Mouse (Mus musculus) ZHBTc4 (cell line): ENCODE results near the gene Elavl1.

ENCODE experiments used
- DNase-seq: peaks from one replicate; pipeline ENCODE4 v3.0.0-alpha.2; 2011; ENCODE audit warnings: low read depth, low spot score

Elavl1 gene

DNA sequence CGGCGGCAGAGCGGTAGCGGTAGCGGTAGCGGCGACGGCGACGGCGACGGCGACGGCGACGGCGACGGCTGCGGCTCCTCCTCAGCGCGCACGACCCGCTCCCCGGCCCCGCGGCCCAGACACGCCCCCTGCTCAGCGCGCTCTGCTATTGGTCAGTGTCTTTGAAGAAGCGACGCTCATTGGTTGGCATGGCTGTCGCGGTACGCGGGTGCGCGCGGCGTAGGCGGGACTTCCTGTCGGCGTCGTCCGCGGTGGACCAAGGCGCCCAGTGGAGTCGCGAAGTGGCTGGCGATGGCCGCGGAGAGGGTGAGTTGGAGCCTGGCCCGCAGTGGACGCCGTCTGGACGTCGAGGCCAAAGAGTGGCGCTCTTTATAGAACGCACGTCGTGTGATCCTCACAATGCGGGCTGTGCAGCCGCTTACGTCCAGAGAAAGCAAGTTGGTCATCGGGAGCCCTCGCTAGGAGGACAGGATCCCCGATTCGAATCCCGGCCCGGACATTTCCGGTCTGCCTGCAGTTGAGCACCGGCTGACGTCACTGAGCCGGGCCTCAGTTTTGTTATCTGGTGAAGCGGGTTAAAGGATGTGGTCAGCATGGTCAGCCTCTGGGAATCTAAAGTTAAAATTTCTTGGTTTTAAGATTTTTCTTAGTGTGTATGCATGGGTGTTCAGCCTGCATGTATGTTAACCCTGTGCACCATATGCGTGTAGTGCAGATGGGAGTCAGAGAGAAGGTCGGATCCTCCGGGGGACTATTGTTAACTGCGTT, at the start of gene Elavl1, which contains the start of gene Ccl25:
Gene Elavl1, minus strand, starts transcription at position 431 of the 768 bp plus-strand sequence.
Gene Ccl25, plus strand, starts transcription at position 228 of the 768 bp plus-strand sequence.
- DNase-seq: peak; percentile 97

DNA sequence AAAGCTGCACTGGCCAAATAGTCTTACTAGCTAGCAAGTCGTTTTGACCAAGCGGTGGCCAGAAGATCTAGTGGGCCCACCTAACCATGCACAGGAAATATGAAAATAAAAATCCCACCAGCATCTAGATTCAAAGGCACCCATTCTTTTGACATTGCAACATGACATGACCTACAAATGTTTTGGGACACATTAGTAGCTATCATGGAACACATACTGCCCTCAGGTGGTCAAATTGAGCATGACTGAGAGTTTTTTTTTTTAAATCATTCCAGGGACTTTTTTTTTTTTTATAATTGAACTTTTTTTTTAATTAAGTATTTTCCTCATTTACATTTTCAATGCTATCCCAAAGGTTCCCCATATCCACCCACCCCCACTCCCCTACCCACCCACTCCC, 47.4 kb upstream of the Elavl1 start:
- peak; percentile 35 for DNase-seq

DNA sequence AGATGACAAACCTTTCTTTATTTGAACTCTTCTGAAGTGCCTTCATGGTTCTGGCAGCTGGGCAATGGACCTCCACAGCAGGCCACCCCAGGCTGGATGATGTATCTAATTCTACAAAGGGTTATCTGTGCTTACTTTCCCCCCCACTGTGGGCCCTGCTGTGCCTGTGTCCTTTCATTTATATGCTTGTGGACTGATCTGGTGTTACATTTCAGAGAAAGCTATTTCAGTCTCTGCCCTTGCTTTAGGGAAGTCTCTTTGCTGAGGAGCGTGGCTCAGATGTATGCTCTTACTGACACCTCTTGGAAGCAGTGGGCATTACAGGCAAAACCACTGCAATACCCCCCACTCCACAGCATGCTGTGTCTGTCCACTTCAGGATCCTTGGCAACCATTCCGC, 44.9 kb upstream of the Elavl1 start:
- DNase-seq: peak; percentile 90

DNA sequence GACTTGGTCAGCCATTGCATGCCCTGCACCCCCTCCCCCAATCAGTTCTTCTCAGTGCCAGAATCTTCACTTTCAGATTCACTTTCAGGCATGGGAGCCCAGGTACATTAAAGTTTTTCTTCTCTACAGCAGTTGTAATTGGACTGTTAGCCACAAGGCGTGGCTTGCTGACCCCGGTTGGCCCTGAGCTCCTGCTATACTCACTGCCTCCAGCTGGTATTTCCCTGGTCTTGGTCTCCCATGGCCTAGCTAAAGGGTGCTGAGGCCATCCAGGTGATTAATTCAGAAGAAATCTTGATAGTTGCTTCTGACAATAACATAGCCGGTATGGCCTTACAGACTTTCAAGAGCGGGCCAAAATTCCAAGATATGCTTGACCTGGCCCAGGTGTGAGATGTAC, 43.3 kb upstream of the Elavl1 start:
- no peak for DNase-seq

DNA sequence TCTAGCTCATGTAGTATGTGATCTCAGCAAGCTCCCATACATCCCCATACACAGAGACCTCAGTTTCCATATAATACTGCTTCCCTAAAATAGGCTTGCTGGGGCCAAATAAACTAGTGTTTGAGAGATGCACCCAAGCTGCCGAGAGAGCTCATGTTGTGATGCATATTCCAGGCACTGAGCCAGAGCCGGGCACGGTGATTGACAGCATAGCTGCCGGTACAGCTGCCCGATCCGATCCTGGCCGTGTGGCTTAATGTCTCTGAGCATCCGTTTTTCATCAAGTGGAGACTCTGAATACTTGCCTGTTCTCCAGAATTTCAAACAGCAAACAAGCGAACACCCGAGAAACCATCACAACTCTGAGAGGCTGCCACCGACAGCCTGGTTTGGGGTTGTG, 42.6 kb upstream of the Elavl1 start:
- DNase-seq: no peak

DNA sequence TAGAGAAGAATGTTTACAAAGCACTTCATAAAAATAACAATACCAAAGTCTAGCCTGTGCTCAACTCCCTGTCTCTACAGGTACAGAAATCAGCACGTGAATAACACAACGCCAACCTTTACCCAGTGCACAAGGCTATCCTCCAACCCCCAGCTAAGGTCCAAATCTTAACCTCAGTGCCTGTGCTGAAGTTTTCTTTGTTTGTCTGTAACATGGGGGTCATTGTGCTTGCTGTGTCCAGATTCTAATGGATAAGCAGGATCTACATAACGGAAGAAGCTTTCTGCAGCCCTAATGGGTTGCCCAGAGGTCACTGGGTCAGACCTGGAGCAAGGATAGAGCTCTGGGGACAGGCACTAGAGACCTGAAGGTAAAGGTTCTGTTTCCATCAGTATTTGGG, 41.0 kb upstream of the Elavl1 start:
- DNase-seq: peak; percentile 55

DNA sequence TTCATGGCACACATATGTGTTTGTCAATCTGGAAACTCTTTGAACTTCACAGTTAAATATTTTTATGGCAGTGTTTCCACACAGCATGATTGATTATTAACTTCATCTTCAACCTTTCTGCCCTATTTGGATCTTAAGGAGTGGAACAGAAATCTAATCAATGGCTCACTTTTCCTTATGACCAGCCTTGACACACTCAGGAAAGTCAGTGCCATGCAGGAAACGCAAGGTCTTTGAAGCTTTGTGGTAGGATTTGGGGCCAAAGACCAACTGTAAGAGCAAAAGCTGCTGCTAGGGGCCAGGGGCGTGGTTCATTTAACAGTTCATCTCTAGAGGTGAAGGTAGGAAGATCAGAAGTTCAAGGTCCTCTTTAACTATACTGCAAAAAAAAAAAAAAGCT, 35.7 kb upstream of the Elavl1 start:
- no peak for DNase-seq

DNA sequence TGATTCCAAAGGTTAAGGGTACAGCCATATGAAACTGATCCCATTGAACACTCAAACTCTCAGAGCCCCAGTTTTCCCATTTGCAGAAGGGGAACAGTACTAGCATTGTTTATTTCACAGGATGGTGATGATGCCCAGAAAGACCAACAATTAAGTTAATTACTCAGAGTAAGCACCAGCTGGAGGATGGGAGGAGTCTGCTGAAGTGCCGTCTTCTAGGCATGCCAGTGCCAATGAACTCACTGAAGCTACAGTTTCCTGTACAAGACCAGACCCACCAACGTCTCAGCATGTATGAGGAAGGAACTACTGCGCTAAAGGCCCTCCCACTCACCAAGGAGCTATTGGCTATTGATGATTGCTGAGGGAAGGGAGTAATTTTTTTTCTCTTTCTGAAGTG, 34.1 kb upstream of the Elavl1 start:
- DNase-seq: no peak

DNA sequence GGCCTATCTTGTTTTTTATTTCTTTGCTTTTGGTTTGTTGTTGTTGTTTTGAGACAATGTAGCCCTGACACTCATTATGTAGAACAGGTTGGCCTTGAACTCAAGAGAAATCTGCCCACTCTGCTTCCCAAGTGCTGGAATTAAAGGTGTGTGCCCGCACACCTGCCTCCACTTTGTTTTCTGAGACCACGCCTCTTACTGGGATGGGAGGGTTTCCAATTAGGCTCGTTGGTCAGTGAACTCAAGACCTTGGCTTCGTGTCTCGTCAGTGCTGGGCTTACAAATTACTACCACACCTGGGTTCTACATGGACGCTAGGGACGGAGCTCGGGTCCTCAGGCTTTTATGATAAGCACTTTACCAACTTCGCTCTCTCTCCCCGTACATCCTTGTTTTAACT, 30.2 kb upstream of the Elavl1 start:
- DNase-seq: peak; percentile 14

DNA sequence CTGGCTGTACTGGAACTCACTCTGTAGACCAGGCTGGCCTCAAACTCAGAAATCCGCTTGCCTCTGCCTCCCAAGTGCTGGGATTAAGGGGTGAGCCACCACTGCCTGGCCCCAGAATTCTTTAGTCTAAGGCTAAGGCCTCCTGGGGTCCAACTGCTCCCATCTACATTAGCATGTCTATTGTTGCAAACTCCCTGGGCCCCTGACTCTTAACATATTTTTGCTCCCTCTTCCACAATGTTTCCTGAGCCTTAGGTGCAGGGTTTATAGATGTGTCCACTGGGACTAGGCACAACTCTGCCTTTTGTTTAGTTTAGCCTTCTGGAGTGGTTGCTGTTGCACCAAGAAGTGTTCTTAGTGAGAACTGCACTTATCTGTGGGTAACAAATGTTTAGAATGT, 29.3 kb upstream of the Elavl1 start:
- DNase-seq: peak; percentile 9

DNA sequence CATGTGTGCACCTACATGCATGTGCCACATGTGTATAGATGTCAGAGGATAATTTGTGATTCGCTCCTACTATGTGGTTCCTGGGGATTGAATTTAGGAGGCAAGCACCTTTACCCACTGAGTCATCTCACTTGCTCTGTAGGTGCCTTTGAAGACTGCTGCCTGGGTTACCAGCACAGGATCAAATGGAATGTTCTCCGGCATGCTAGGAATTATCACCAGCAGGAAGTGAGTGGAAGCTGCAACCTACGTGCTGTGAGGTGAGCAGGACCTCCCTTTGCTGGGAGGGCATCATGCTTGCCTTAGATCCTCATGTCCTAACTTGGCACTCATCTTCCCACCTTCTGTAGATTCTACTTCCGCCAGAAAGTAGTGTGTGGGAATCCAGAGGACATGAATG, 28.5 kb upstream of the Elavl1 start:
- DNase-seq: peak; percentile 47

DNA sequence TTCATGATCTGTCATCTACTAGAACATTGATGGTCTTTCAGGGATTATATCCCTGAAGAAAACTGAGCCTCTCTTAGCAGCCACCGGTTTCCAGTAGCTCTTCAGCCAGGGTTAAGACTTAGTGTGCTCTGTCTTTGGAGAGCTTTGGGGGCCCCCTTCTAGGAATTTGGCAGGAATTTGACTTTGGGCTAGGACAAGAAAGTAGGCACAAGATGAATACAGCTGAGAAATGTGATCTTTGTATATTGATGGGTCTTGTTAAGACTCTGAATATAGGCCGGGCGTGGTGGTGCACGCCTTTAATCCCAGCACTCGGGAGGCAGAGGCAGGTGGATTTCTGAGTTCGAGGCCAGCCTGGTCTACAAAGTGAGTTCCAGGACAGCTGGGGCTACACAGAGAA, 27.3 kb upstream of the Elavl1 start:
- DNase-seq: peak; percentile 66

DNA sequence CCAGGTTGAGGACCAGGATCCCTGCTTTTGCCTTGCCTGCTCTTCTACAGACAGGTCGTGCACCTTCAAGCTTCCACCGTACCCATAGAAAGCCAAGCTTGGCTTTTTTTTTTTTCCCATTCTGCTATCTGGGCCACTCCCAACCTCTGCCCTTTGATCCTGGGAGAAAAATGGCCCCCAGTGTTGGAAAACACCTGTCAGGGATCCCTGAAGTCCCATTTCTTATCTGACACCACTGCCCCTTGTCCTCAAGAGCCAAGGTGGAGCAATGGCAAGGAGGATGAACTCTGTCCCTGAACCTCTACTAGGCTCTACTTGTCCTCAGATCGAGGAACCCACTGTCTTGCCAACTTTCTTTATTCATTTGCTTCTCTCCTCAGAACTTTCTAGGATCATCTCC, 25.4 kb upstream of the Elavl1 start:
- DNase-seq: no peak

DNA sequence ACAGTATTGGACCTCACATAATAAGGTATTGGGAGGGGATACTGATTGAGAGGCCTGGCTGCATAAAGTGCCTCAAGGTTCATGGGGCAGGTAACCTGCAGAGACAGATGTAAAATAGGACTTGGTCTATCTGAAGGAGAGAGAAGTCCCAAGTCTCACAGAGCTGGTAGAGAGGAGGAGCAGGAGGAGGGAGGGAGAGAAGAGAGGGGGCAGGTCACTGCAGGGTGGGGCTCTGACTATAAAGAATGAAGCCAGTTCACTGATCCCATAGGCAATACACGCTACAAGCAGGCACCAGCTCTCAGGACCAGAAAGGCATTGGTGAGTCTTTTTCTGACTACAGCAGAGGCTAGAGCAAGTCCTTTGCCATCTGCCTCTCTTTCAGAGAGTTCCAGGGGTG, 24.1 kb upstream of the Elavl1 start:
- DNase-seq: peak; percentile 15

DNA sequence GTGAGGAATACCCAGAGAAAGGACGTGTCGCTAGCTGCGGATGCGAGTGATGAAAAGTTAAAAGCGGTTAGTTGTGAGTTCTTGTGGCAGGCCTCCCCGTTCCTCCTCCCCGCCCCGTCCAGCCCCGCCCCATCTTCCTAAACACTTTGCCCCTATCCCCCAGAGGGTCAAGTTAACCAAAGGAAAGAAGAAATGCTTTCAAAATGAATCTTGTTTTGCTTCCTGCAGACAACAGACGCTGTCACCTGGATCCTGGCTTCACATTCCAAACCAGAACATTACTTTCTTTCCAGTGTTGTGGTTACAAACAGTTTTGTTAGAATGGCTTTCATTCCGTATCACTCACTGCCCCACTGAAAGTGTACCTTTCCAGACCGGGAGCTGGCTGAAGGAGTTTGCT, 23.1 kb upstream of the Elavl1 start:
- no peak for DNase-seq

DNA sequence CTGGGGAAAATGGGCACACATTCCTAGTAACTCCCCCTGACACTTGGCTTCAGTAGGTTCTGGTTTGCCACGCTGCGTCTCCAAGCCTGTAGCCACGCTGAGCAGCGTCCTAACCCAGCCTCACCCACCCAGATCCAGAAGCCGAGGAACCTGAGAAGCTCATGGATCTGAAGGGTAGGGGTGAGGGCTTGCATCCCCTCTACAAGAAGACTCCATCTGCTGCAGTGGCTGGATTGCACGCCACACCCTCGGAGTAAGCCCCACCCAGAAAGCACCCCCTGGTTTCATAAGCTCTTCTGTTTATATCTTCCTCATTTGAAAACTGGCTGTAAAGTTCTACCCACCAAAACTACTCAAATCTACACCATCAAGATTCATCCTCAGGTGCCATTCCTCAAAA, 22.4 kb upstream of the Elavl1 start:
- DNase-seq: no peak

DNA sequence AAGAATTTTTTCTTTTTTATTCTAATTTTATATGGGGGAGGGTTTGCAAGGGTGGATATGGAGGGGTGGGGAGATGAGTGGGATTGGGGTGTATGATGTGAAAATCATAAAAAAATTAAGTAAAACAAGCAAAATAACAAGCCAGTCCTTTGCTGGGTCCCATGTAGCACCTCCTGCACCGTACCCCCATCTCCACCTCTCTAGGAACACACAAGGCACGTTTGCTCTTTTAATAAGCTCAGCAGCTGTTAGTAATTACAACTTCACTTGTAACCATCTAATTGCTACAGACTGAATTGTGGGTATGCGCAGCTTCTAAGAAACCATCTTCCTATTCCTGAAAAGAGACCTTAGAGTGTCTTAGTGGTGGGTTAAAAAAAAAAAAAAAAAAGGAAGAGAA, 15.0 kb upstream of the Elavl1 start:
- DNase-seq: no peak

DNA sequence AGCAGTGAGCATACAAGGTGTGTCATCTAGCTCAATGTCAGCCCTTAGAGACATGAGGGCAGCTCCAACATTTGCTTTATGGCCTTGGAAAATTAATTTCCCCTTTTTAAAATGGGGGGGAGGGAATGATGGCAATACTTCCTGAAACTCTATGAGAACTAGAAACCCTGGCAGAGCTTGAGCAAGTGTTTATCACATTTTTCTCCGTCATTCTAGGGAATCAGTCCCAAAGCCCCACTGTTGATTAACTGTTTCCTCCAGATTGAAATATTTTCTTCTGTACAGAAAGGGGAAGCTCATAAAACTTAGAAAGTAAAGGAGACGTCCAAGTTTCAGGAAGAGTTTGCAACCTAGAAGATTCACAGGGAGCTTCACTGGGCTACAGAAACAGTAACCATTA, 10.5 kb upstream of the Elavl1 start:
- DNase-seq: no peak

DNA sequence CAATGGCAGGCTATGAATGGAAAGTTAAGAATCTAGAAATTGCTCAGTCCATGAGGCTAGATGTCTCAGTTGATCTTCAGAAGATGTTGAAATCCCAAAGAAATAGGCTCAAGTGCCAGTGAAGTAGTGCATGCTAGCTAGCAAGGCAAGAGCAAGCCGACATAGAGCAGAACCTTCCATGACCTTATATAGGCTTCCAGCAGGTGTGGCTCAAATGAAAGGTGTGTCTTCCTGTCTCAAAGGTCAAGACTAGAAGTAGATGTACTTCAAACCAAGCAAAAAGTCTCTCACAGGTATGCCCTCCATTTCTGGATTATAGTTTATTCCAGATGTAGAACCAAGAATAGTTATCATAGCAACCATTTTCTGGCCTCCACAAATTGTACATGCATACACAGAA, 8.8 kb upstream of the Elavl1 start:
- DNase-seq: no peak

DNA sequence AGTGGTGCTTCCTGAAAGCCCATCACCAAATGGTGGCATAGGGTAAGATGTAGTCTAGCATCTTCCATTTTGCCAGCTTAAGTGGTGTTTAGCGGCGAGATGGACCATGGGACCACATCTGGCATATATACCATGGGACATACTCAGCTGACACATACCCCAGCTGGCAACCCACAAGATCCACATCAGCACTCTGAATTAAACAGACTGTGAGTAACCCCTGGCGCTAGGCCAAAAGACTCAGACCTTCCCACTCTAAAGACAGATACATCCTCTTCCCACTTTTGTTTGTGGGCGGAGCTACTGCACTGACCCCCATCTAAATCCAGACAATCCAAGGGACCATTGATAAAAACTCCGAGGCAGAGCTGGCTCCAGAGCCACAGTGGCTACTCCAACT, 3.8 kb upstream of the Elavl1 start:
- no peak for DNase-seq

DNA sequence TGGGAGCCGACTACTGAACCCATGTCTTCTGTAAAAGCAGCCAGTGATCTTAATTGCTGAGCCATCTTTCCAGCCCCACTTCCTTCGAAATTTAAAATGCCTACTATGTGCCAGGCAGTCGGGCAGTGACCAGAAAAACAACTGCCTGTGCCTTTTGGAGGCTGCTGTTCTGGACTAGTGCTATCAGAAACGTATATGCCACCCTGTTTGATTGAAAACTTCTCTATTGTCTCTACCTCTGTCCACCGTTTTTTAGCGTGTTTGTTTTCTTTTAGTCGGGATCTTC, 481 bp upstream of the Elavl1 start:
- DNase-seq: no peak

DNA sequence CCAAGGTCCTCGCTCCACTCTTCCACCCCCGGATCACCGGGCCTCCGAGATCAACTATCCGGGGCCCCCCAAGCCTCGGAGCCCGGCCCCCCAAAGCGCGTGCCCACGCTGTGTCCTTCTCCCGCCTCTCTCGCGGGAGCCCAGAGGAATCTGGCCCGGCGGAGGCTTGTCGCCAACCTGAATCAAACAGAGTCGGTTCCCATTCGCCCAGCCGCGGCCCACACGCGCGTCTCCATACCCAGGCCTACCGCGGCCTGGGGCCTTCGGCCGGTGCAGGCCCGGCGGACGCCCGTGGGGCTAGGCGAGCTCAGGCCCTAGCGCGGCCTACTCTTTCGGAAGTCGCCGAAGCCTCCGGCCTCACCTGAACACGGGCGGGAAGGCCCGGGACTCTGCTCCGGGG, 688 bp downstream of the Elavl1 start:
- DNase-seq: peak; percentile 64

DNA sequence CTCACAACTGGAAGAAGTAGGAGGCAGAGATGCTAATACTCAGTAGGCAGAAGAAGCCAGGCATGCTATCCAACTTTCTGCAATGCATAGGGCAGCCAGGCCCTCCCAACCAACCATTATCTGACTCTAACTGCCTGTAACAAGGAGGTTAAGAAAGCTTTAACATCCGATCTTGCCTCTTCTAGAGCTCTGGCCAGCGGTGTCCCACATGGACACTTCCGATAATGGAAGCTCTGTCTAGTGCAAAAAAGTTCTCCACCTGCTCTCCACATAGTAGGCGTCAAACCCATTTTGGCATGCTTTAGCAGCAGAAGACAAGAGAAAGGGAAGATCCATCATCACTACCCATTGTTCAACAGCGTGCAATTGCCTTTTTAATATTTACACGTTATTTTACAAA, 1.3 kb downstream of the Elavl1 start:
- no peak for DNase-seq

DNA sequence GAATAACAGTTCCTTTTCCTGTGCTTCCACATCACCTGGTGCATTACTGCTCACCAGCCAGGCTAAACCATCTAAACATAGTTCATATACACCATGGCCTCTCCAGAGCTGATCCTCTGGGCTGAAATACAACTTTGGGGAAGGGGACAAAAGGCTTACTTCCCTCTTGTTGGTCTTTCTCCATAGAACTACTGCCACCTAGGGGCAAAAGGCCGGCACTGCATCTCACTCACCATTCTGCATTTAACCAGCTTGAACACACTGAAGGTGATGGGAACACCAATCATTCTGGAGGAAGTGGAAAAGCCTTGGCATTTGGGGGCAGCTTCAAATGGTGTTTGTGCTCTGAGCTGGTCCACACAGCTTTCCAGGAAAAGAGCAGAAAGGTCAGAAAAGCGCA, 2.7 kb downstream of the Elavl1 start:
- DNase-seq: peak; percentile 94
